Mouse (Mus musculus) thymus, adult 2 months (tissue): ENCODE results near the gene Bpifc.
"Not testable (repeated sequence)": the region's sequence is repeated elsewhere in the genome, so short reads cannot be mapped to it uniquely, and the experiment has no call there.

Experiments used
- CTCF ChIP-seq: fragments of 200-500 bp; IDR thresholded peaks from 2 replicates; pipeline ENCODE4 v1.5.1; 2012; ENCODE audit warnings: mild to moderate bottlenecking, control low read depth, low read length, moderate library complexity, borderline replicate concordance; ENCODE audit not compliant: control insufficient read depth, poor library complexity, insufficient read depth; ENCODE audit errors: extremely low read depth
- POLR2A ChIP-seq: fragments of 200-500 bp; IDR thresholded peaks from 2 replicates; pipeline ENCODE4 v1.6.1; 2012; ENCODE audit warnings: mild to moderate bottlenecking, low read length, control low read depth, moderate library complexity; ENCODE audit not compliant: control insufficient read depth, poor library complexity, insufficient read depth; ENCODE audit errors: extremely low read depth

- TF ChIP-seq CTCF, POLR2A: not testable (repeated sequence)
Measured at GRCm38 (mm10) chr10:86026807-86027206, 15.1 kb upstream of the Bpifc start.
